Mouse (Mus musculus): ENCODE data around the gene Cfap157.

DNA sequence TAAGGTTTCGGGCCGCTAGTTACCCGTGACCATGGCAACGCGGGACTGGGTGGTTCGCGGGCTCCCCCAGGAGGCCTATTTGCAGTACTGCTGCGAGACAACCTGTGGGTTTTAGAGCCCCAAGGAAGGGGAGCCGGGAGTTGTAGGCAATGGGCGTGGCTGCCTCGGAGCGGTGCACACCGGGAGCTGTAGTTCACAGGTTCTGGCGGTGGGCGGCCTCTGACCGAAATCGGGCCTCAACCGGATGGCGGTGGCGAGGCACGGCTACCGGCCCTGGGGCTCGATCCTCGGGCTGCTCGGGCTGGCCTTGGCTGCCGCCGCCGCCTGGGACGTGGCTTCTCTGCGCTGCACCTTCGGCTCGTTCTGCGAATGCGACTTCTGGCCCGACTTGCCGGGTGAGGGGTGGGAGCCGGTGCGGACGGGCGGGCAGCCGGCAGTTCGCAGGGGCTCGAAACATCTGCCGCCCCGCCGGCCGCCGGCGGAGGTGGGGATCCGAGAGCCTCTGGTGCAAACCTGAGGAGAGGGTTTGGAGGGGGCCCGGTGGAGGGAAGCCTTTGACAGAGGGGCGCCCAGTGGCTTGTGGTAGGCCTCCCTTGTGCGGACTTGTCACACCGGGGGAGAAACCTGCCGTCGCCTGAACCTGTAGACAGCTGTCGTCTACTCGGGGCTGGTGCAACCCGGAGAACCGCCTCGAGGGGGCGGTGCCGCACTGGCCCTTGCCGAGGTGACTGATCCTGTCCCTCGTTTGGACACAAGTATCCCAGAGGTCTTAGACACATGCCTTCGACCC, 27.0 kb downstream of the Cfap157 start, which contains the start of gene Tor2a:
- no peak for TF ChIP-seq POLR2A (IDR thresholded peaks at IDR 0.05; ENCODE audit: borderline replicate concordance, low read depth, low read length)
- peak; percentile 63 for TF ChIP-seq CTCF (IDR thresholded peaks at IDR 0.05; ENCODE audit: low read depth, low read length)

Data from bone marrow macrophage, adult 2 months (primary cell).